Mouse (Mus musculus): ENCODE measurements around the gene Plcz1. TPM values are rescaled to one million over a fixed set of nuclear protein-coding genes. Genes with fewer than 3 reads are reported as not detected.

The Plcz1 gene
- polyA plus RNA-seq, 1 experiment, result not detected

- no peak for TF ChIP-seq POLR2A (IDR thresholded peaks at IDR 0.05; ENCODE audit: borderline replicate concordance, control insufficient read depth, low read depth, low read length)
- TF ChIP-seq CTCF (IDR thresholded peaks at IDR 0.05; ENCODE audit: control insufficient read depth, insufficient read depth, low read length), result no peak
- H3K4me1 ChIP-seq (ENCODE audit: control insufficient read depth, insufficient read depth, low read length), result no peaks in the 10 kb centered on the region
- WGBS, result 72% methylated on average over 7 of the region's 7 CpGs
These were observed 16.9 kb downstream of the Plcz1 start for GRCm38 (mm10) chr6:140024404-140024803.

GRCm38 (mm10) chr6:140005181-140005580, 36.1 kb downstream of the Plcz1 start:
- no peaks in the 10 kb centered on the region for H3K4me1 ChIP-seq (ENCODE audit: control insufficient read depth, insufficient read depth, low read length)
- 65% methylated on average over 3 of the region's 3 CpGs for WGBS
- no peak for TF ChIP-seq POLR2A (IDR thresholded peaks at IDR 0.05; ENCODE audit: borderline replicate concordance, control insufficient read depth, low read depth, low read length)
- no peak for TF ChIP-seq CTCF (IDR thresholded peaks at IDR 0.05; ENCODE audit: control insufficient read depth, insufficient read depth, low read length)
- H3K27ac ChIP-seq (ENCODE audit: control insufficient read depth, insufficient read depth, low read depth, low read length, poor library complexity), result no peak overlapping the region
- no peak overlapping the region for H3K4me3 ChIP-seq (replicated peaks; ENCODE audit: control insufficient read depth, low read depth, low read length)

More at GRCm38 (mm10) chr6:140024404-140024803, 16.9 kb downstream of the Plcz1 start:
- Histone ChIP-seq H3K27ac (ENCODE audit: control insufficient read depth, insufficient read depth, low read depth, low read length, poor library complexity) (no peak overlapping the region), H3K4me3 (replicated peaks; ENCODE audit: control insufficient read depth, low read depth, low read length) (no peak overlapping the region)

- H3K27ac ChIP-seq (ENCODE audit: control insufficient read depth, insufficient read depth, low read depth, low read length, poor library complexity), result no peak overlapping the region
- WGBS, result 84% methylated on average over 10 of the region's 10 CpGs
- H3K4me1 ChIP-seq (ENCODE audit: control insufficient read depth, insufficient read depth, low read length), result no peaks in the 10 kb centered on the region
- no peak for TF ChIP-seq POLR2A (IDR thresholded peaks at IDR 0.05; ENCODE audit: borderline replicate concordance, control insufficient read depth, low read depth, low read length)
- no peak for TF ChIP-seq CTCF (IDR thresholded peaks at IDR 0.05; ENCODE audit: control insufficient read depth, insufficient read depth, low read length)
- no peak overlapping the region for H3K4me3 ChIP-seq (replicated peaks; ENCODE audit: control insufficient read depth, low read depth, low read length)
These were observed 51.7 kb downstream of the Plcz1 start for GRCm38 (mm10) chr6:139989597-139989996.

- Histone ChIP-seq H3K4me1 (ENCODE audit: control insufficient read depth, insufficient read depth, low read length) (no peaks in the 10 kb centered on the region), H3K27ac (ENCODE audit: control insufficient read depth, insufficient read depth, low read depth, low read length, poor library complexity) (no peak overlapping the region), H3K4me3 (replicated peaks; ENCODE audit: control insufficient read depth, low read depth, low read length) (no peak overlapping the region)
- 85% methylated on average over 6 of the region's 6 CpGs for WGBS
- TF ChIP-seq POLR2A (IDR thresholded peaks at IDR 0.05; ENCODE audit: borderline replicate concordance, control insufficient read depth, low read depth, low read length) (no peak), CTCF (IDR thresholded peaks at IDR 0.05; ENCODE audit: control insufficient read depth, insufficient read depth, low read length) (no peak)
These were observed 52.2 kb downstream of the Plcz1 start for GRCm38 (mm10) chr6:139989075-139989474.

- no peak for TF ChIP-seq CTCF (IDR thresholded peaks at IDR 0.05; ENCODE audit: control insufficient read depth, insufficient read depth, low read length)
- no peak for TF ChIP-seq POLR2A (IDR thresholded peaks at IDR 0.05; ENCODE audit: borderline replicate concordance, control insufficient read depth, low read depth, low read length)
- no peak overlapping the region for H3K4me3 ChIP-seq (replicated peaks; ENCODE audit: control insufficient read depth, low read depth, low read length)
- WGBS, result 71% methylated on average over 2 of the region's 2 CpGs
- H3K4me1 ChIP-seq (ENCODE audit: control insufficient read depth, insufficient read depth, low read length), result no peaks in the 10 kb centered on the region
- H3K27ac ChIP-seq (ENCODE audit: control insufficient read depth, insufficient read depth, low read depth, low read length, poor library complexity), result no peak overlapping the region
These were observed 54.7 kb downstream of the Plcz1 start for GRCm38 (mm10) chr6:139986564-139986963.

- Histone ChIP-seq H3K4me1 (ENCODE audit: control insufficient read depth, insufficient read depth, low read length) (no peaks in the 10 kb centered on the region), H3K27ac (ENCODE audit: control insufficient read depth, insufficient read depth, low read depth, low read length, poor library complexity) (no peak overlapping the region), H3K4me3 (replicated peaks; ENCODE audit: control insufficient read depth, low read depth, low read length) (no peak overlapping the region)
- WGBS, result 91% methylated on average over 3 of the region's 3 CpGs
- TF ChIP-seq CTCF (IDR thresholded peaks at IDR 0.05; ENCODE audit: control insufficient read depth, insufficient read depth, low read length) (no peak), POLR2A (IDR thresholded peaks at IDR 0.05; ENCODE audit: borderline replicate concordance, control insufficient read depth, low read depth, low read length) (no peak)
These were observed 57.2 kb downstream of the Plcz1 start for GRCm38 (mm10) chr6:139984069-139984468.

- no peak for TF ChIP-seq POLR2A (IDR thresholded peaks at IDR 0.05; ENCODE audit: borderline replicate concordance, control insufficient read depth, low read depth, low read length)
- no peak for TF ChIP-seq CTCF (IDR thresholded peaks at IDR 0.05; ENCODE audit: control insufficient read depth, insufficient read depth, low read length)
- Histone ChIP-seq H3K4me3 (replicated peaks; ENCODE audit: control insufficient read depth, low read depth, low read length) (no peak overlapping the region), H3K4me1 (ENCODE audit: control insufficient read depth, insufficient read depth, low read length) (no peaks in the 10 kb centered on the region), H3K27ac (ENCODE audit: control insufficient read depth, insufficient read depth, low read depth, low read length, poor library complexity) (no peak overlapping the region)
These were observed 60.2 kb downstream of the Plcz1 start for GRCm38 (mm10) chr6:139981061-139981460.

- Histone ChIP-seq H3K27ac (ENCODE audit: control insufficient read depth, insufficient read depth, low read depth, low read length, poor library complexity) (no peak overlapping the region), H3K4me3 (replicated peaks; ENCODE audit: control insufficient read depth, low read depth, low read length) (no peak overlapping the region), H3K4me1 (ENCODE audit: control insufficient read depth, insufficient read depth, low read length) (no peaks in the 10 kb centered on the region)
- 72% methylated on average over 3 of the region's 3 CpGs for WGBS
- no peak for TF ChIP-seq POLR2A (IDR thresholded peaks at IDR 0.05; ENCODE audit: borderline replicate concordance, control insufficient read depth, low read depth, low read length)
- TF ChIP-seq CTCF (IDR thresholded peaks at IDR 0.05; ENCODE audit: control insufficient read depth, insufficient read depth, low read length), result no peak
These were observed 63.1 kb downstream of the Plcz1 start for GRCm38 (mm10) chr6:139978114-139978513.

- 79% methylated on average over 5 of the region's 5 CpGs for WGBS
- no peak overlapping the region for H3K4me3 ChIP-seq (replicated peaks; ENCODE audit: control insufficient read depth, low read depth, low read length)
- H3K27ac ChIP-seq (ENCODE audit: control insufficient read depth, insufficient read depth, low read depth, low read length, poor library complexity), result no peak overlapping the region
- TF ChIP-seq POLR2A (IDR thresholded peaks at IDR 0.05; ENCODE audit: borderline replicate concordance, control insufficient read depth, low read depth, low read length) (no peak), CTCF (IDR thresholded peaks at IDR 0.05; ENCODE audit: control insufficient read depth, insufficient read depth, low read length) (no peak)
- H3K4me1 ChIP-seq (ENCODE audit: control insufficient read depth, insufficient read depth, low read length), result no peaks in the 10 kb centered on the region
These were observed 66.6 kb downstream of the Plcz1 start for GRCm38 (mm10) chr6:139974668-139975067.

All from bone marrow, adult 2 months (tissue).